Mouse (Mus musculus): ENCODE measurements around the gene Hcn2. TPM values are rescaled to one million over a fixed set of nuclear protein-coding genes. Genes with fewer than 3 reads are reported as not detected.

Hcn2 gene
- polyA plus RNA-seq, 1 experiment, result 4.7 TPM

DNA sequence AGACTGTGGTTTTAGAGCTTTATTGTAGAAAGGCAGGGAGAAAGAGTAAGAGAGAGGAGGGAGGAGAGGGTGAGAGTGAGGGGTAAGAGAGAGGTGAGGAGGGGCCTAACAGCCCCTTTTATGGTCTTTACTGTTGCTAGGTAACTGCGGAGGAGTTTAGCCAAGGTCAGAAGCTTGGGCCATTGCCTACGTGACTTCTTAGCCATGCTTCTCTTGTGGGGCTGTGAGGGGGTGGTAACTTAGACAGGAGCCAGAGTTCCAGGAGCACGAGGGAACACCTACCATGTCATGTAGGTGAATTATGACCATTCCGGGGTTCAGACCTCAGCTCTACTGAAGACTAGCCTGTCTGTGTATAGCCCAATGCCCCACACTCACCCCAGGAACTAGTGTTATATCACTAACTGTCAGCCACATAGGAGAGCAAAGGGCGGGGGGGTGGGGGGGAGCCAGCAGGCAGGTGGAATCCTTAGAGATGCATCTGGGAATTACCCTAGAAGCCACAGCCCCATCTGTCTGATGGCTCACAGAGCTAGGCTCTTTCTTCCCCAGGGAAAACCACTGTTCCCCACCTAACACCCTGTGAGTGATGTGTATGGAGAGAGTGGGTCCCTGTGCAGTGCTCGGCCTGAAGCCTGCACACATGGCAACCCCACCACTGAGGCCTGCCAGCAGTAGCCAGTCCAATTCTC lies 44.9 kb upstream of the Hcn2 start:
- peaks cover 9% of the 10 kb centered on the region for H3K4me1 ChIP-seq (replicated peaks; ENCODE audit: control insufficient read depth, insufficient read depth, low read length)
- H3K27me3 ChIP-seq (ENCODE audit: control insufficient read depth, insufficient read depth, low read length), result no peaks in the 10 kb centered on the region
- no peak overlapping the region for H3K27ac ChIP-seq (ENCODE audit: control insufficient read depth, insufficient read depth, low read length)
- 78% methylated on average over 6 of the region's 6 CpGs for WGBS
- no peak overlapping the region for H3K4me3 ChIP-seq (ENCODE audit: control insufficient read depth, insufficient read depth, low read length)
- no peak for TF ChIP-seq CTCF (IDR thresholded peaks at IDR 0.05; ENCODE audit: borderline replicate concordance, control insufficient read depth, extremely low read depth, insufficient read depth, low read length, poor library complexity)
- no peak for TF ChIP-seq POLR2A (IDR thresholded peaks at IDR 0.05; ENCODE audit: control insufficient read depth, extremely low read depth, insufficient read depth, low read length, poor library complexity)
- H3K36me3 ChIP-seq (ENCODE audit: control insufficient read depth, insufficient read depth, low read length), result no peaks in the 10 kb centered on the region
- no peak for DNase-seq

DNA sequence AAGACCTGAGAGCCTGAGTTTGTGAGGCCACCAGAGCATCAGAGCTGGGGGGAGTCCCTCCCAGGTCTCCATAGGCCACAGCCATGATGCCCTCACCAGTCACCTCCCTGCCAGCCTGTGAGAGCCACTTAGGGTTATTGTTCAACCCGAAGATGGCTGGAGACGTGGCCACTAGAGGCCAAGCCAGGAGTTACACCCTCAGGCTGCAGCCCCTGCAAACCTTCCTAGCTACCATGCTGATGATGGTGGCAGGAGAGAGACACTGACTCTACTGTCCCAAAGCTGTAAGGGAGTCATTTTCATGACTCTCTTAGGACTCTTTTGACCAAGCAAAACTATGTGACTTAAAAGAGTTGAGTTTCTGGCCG lies 44.4 kb upstream of the Hcn2 start:
- Histone ChIP-seq H3K27me3 (ENCODE audit: control insufficient read depth, insufficient read depth, low read length) (no peaks in the 10 kb centered on the region), H3K4me1 (replicated peaks; ENCODE audit: control insufficient read depth, insufficient read depth, low read length) (peaks cover 9% of the 10 kb centered on the region), H3K36me3 (ENCODE audit: control insufficient read depth, insufficient read depth, low read length) (no peaks in the 10 kb centered on the region), H3K27ac (ENCODE audit: control insufficient read depth, insufficient read depth, low read length) (no peak overlapping the region), H3K4me3 (ENCODE audit: control insufficient read depth, insufficient read depth, low read length) (no peak overlapping the region)
- WGBS, result 91% methylated on average over 3 of the region's 3 CpGs
- no peak for DNase-seq
- no peak for TF ChIP-seq CTCF (IDR thresholded peaks at IDR 0.05; ENCODE audit: borderline replicate concordance, control insufficient read depth, extremely low read depth, insufficient read depth, low read length, poor library complexity)
- no peak for TF ChIP-seq POLR2A (IDR thresholded peaks at IDR 0.05; ENCODE audit: control insufficient read depth, extremely low read depth, insufficient read depth, low read length, poor library complexity)

DNA sequence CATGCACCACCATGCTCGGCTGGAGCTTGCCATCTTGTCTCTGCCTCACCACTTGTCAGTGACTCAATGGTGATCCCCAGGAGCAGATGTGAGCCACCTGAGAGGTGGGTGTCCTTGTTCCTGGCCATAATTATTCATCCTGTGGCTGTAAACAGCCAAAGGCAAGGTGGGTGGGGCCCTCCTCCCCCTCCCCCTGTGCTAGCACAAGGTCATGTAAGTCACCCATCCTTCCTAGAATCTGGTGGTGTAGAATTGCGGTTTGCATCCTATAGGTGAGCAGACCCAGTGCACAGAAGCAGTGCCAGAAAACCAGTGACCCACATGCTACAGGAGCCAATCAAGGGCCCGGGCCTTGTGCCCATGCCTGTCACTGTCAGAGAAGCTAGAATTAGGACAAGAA lies 43.4 kb upstream of the Hcn2 start:
- H3K27ac ChIP-seq (ENCODE audit: control insufficient read depth, insufficient read depth, low read length), result no peak overlapping the region
- TF ChIP-seq CTCF (IDR thresholded peaks at IDR 0.05; ENCODE audit: borderline replicate concordance, control insufficient read depth, extremely low read depth, insufficient read depth, low read length, poor library complexity) (no peak), POLR2A (IDR thresholded peaks at IDR 0.05; ENCODE audit: control insufficient read depth, extremely low read depth, insufficient read depth, low read length, poor library complexity) (no peak)
- H3K27me3 ChIP-seq (ENCODE audit: control insufficient read depth, insufficient read depth, low read length), result no peaks in the 10 kb centered on the region
- WGBS, result 100% methylated on average over 3 of the region's 3 CpGs
- H3K4me3 ChIP-seq (ENCODE audit: control insufficient read depth, insufficient read depth, low read length), result no peak overlapping the region
- no peak for DNase-seq
- peaks cover 9% of the 10 kb centered on the region for H3K4me1 ChIP-seq (replicated peaks; ENCODE audit: control insufficient read depth, insufficient read depth, low read length)
- H3K36me3 ChIP-seq (ENCODE audit: control insufficient read depth, insufficient read depth, low read length), result no peaks in the 10 kb centered on the region

DNA sequence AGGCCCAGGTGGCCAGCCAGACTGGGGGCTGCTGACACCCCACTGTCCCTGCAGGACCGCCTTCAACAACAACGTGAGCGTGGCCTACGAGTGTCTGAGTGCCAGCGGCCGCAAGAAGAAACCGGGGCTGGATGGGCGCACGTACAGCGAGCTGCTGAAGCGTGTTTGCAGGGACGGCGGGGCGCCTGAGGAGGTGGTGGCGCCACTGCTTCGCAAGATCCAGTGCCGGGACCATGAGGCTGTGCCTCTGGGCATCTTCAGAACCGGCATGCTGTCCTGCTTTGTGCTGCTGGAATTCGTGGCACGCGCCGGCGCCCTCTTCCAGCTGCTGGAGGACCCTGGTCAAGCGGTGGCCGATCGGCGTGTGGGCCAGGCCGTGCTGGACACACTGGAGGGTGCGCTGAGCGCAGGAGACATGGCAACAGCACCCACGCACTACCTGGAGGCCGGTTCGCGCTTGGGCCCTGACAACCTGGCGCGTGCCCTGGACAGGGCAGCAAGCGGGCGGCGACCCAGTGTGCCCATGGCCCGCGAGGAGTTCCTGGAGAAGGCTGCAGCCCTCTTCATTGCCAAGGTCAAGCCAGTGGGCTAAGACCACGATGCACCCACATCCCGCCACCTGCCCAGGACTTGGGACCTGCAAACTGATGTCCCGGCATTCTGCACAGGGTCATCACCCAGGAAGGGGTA lies 40.9 kb upstream of the Hcn2 start:
- DNase-seq, result no peak
- H3K27me3 ChIP-seq (ENCODE audit: control insufficient read depth, insufficient read depth, low read length), result no peaks in the 10 kb centered on the region
- WGBS, result 97% methylated on average over 44 of the region's 44 CpGs
- no peaks in the 10 kb centered on the region for H3K36me3 ChIP-seq (ENCODE audit: control insufficient read depth, insufficient read depth, low read length)
- H3K4me1 ChIP-seq (replicated peaks; ENCODE audit: control insufficient read depth, insufficient read depth, low read length), result peaks cover 2% of the 10 kb centered on the region
- TF ChIP-seq POLR2A (IDR thresholded peaks at IDR 0.05; ENCODE audit: control insufficient read depth, extremely low read depth, insufficient read depth, low read length, poor library complexity) (no peak), CTCF (IDR thresholded peaks at IDR 0.05; ENCODE audit: borderline replicate concordance, control insufficient read depth, extremely low read depth, insufficient read depth, low read length, poor library complexity) (no peak)
- H3K4me3 ChIP-seq (ENCODE audit: control insufficient read depth, insufficient read depth, low read length), result no peak overlapping the region
- H3K27ac ChIP-seq (ENCODE audit: control insufficient read depth, insufficient read depth, low read length), result no peak overlapping the region

DNA sequence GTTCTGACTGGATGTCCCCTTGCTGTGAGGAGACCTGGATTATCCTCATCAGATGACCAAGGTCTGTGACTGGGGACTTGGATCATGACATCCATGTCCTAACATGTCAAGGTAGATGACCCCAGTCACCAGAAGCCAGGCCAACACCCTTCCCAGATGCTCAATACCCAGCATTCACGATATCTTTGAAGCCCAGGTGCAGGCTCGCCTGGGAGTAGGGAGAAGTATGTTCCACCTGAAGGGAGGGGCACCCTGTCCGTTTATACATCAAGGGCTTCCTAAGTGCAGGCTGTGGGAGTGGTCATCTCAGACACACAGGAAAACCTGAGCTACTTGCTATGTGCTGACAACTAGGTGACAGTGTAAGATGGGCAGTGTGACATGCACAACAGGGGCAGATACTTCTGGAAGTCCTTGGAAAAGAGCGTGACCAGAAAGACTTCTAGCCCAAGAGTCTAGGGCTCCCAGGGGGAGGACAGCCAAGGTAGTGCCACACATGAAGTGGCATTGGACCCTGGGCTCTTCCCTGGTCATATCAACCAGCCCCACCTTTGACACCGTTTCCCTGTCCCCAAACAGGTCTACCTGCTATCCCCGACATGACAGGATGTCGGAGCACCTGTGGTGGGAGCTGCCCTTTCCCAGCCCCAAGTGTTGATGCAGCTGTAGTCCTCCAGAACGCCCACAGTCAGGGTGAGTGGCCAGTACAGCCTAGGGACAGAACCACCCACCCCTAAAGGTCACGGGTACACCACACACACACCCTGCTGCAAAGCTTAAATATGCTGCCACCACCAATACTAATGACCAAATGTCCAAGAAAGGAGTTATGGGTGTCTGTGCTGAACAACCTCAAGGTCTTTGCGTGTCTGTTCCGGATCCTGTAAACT lies 35.6 kb upstream of the Hcn2 start:
- Histone ChIP-seq H3K4me1 (replicated peaks; ENCODE audit: control insufficient read depth, insufficient read depth, low read length) (peaks cover 19% of the 10 kb centered on the region), H3K27me3 (ENCODE audit: control insufficient read depth, insufficient read depth, low read length) (no peaks in the 10 kb centered on the region), H3K4me3 (ENCODE audit: control insufficient read depth, insufficient read depth, low read length) (peak overlapping the region; percentile 42), H3K27ac (ENCODE audit: control insufficient read depth, insufficient read depth, low read length) (peak overlapping the region; percentile 35), H3K36me3 (ENCODE audit: control insufficient read depth, insufficient read depth, low read length) (peaks cover 8% of the 10 kb centered on the region)
- WGBS, result 41% methylated on average over 11 of the region's 11 CpGs
- TF ChIP-seq POLR2A (IDR thresholded peaks at IDR 0.05; ENCODE audit: control insufficient read depth, extremely low read depth, insufficient read depth, low read length, poor library complexity) (no peak), CTCF (IDR thresholded peaks at IDR 0.05; ENCODE audit: borderline replicate concordance, control insufficient read depth, extremely low read depth, insufficient read depth, low read length, poor library complexity) (no peak)
- DNase-seq, result peak; percentile 27

DNA sequence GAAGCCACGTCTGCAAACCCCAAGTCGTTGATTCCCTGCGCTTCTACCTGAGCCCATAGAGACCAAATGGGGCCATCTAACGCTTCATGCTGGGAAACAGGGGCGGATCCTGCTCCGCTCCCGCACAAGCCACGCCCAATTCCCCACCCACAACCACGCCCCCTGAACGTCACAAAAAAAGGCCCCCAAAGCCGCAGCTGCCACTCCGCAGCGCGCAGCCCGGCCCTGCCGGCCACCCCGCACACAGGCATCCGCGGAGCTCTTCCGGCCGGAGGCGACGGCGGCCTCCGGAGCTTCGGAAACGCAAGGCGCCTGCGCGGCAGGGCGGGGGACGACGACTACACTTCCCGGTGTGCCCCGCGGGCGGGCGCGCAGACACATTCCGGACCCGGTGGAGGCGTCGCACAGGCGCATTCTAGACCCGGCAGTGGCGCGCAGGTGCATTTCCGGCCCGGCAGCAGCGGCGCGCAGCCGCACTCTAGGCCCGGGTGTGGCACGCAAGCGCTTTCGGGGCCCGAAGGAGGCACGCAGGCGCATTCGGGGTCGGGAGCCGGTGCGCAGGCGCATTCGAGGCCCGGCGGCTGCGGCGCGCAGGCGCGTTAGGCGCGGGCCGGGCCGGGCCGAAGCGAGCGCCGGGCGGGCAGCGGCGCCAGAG lies 34.7 kb upstream of the Hcn2 start, which contains the start of gene Cdc34:
Gene Cdc34 (plus strand): TSS at position 605 of the 655 bp plus-strand sequence.
- peak within 1 kb of the TSS; percentile 70 for H3K4me3 ChIP-seq (ENCODE audit: control insufficient read depth, insufficient read depth, low read length)
- 2% methylated on average over 84 of the region's 84 CpGs for WGBS
- peak within 1 kb of the TSS; percentile 35 for H3K27ac ChIP-seq (ENCODE audit: control insufficient read depth, insufficient read depth, low read length)
- peaks cover 12% of the 10 kb centered on the region for H3K36me3 ChIP-seq (ENCODE audit: control insufficient read depth, insufficient read depth, low read length)
- H3K27me3 ChIP-seq (ENCODE audit: control insufficient read depth, insufficient read depth, low read length), result no peaks in the 10 kb centered on the region
- DNase-seq, result peak; percentile 99
- TF ChIP-seq POLR2A (IDR thresholded peaks at IDR 0.05; ENCODE audit: control insufficient read depth, extremely low read depth, insufficient read depth, low read length, poor library complexity) (peak; percentile 95), CTCF (IDR thresholded peaks at IDR 0.05; ENCODE audit: borderline replicate concordance, control insufficient read depth, extremely low read depth, insufficient read depth, low read length, poor library complexity) (peak; percentile 75; the same call in 1 of the 2 replicates)
- peaks cover 19% of the 10 kb centered on the region for H3K4me1 ChIP-seq (replicated peaks; ENCODE audit: control insufficient read depth, insufficient read depth, low read length)

Data from thymus, adult 2 months (tissue).